Comparison of ENCODE assay signal across 11 mouse cellular contexts in the genomic region with DNA sequence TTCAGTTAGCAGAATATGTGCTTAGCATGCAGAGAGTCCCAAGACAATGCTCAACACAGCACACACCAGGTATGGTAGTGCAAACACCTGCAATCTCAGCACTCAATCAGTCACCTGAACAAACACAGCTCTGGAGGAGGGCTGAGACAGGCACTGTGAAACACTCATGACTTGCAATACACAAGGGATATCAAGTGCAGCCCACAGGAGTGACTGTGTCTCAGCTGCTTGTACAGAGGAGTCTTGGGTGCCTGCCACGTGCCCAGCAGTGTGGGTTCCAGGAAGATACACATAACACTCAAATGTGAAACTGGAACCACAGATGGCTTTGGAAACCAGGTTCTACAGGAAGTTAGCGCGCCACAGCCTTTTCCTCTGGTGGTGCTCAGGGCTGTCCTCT. TPM values are rescaled to one million over a fixed set of nuclear protein-coding genes. Genes with fewer than 3 reads are reported as not detected.
DNase-seq lines count a peak whose midpoint lies in the region; ATAC-seq and TF ChIP-seq lines count a peak whose summit lies in the region.
"Had no signal": no experiment of that assay in that cellular context is flagged by ENCODE, and none has a peak within 500 bp of the region (broad histone marks: within the 10 kb centered on the region; RNA-seq: fewer than 3 reads in every experiment).

No protein-coding gene starts in this region.

- H3K9ac ChIP-seq in lung, embryonic 14.5 days, result no peak overlapping the region
- H3K9ac ChIP-seq in neural tube, embryonic 15.5 days (replicated peaks), result no peak overlapping the region
- H3K9ac ChIP-seq: liver, embryonic 13.5 days; neural tube, embryonic 13.5 days had no signal

- no peak for TF ChIP-seq CTCF in lung, embryonic 14.5 days (IDR thresholded peaks at IDR 0.05; ENCODE audit: low read depth)

- no peak overlapping the region for H3K27ac ChIP-seq in lung, embryonic 14.5 days (ENCODE audit: low read depth)
- H3K27ac ChIP-seq in neural tube, embryonic 15.5 days (replicated peaks), result no peak overlapping the region
- H3K27ac ChIP-seq: kidney, postnatal 0 days; liver, embryonic 13.5 days; neural tube, embryonic 13.5 days had no signal

- peaks cover 67% of the 10 kb centered on the region for H3K36me3 ChIP-seq in lung, embryonic 14.5 days (ENCODE audit: insufficient read depth)
- H3K36me3 ChIP-seq in splenic B cell, adult 2 months (ENCODE audit: control insufficient read depth, insufficient read depth, low read length, poor library complexity, severe bottlenecking), result peaks cover 19% of the 10 kb centered on the region
- peaks cover 60% of the 10 kb centered on the region for H3K36me3 ChIP-seq in neural tube, embryonic 15.5 days

- H3K9me3 ChIP-seq in lung, embryonic 14.5 days (ENCODE audit: low read depth, low read length), result no peaks in the 10 kb centered on the region
- H3K9me3 ChIP-seq in neural tube, embryonic 15.5 days (replicated peaks), result no peaks in the 10 kb centered on the region
- H3K9me3 ChIP-seq: liver, embryonic 13.5 days; neural tube, embryonic 13.5 days had no signal

- H3K4me2 ChIP-seq in lung, embryonic 14.5 days, result no peak overlapping the region
- no peak overlapping the region for H3K4me2 ChIP-seq in neural tube, embryonic 15.5 days
- H3K4me2 ChIP-seq: liver, embryonic 13.5 days; neural tube, embryonic 13.5 days had no signal

- DNase-seq in frontal cortex, postnatal 36 days (ENCODE audit: low spot score in 2 of 2), result peak; percentile 49 to 59
- DNase-seq in frontal cortex, postnatal 14 days (ENCODE audit: low spot score in 2 of 2), result no peak
- peak; percentile 34 for DNase-seq in lung, embryonic 14.5 days
- peak; percentile 30 for DNase-seq in splenic B cell, adult 2 months (ENCODE audit: low read depth, low spot score)
- DNase-seq in adrenal gland, postnatal 25 days, result no peak
- DNase-seq: liver, embryonic 13.5 days had no signal

- peak; percentile 82 for ATAC-seq in activated CD4-positive, CD25-positive, alpha-beta regulatory T cell, adult 4 months
- peak; percentile 85 for ATAC-seq in lung, embryonic 14.5 days (ENCODE audit: insufficient read depth)
- ATAC-seq in cerebellum, adult (ENCODE audit: insufficient number of reproducible peaks, low FRiP score, low TSS enrichment), result no peak
- ATAC-seq in neural tube, embryonic 15.5 days (ENCODE audit: low FRiP score), result no peak

- H3K27me3 ChIP-seq in lung, embryonic 14.5 days (ENCODE audit: insufficient read depth, low read length), result no peaks in the 10 kb centered on the region
- no peaks in the 10 kb centered on the region for H3K27me3 ChIP-seq in splenic B cell, adult 2 months (ENCODE audit: control insufficient read depth, insufficient read depth, low read length, poor library complexity, severe bottlenecking)
- H3K27me3 ChIP-seq in neural tube, embryonic 15.5 days (replicated peaks), result no peaks in the 10 kb centered on the region
- H3K27me3 ChIP-seq: liver, embryonic 13.5 days; neural tube, embryonic 13.5 days had no signal

- no peak overlapping the region for H3K4me3 ChIP-seq in lung, embryonic 14.5 days (ENCODE audit: low read depth, low read length)
- H3K4me3 ChIP-seq in neural tube, embryonic 15.5 days (replicated peaks), result no peak overlapping the region
- H3K4me3 ChIP-seq: liver, embryonic 13.5 days; neural tube, embryonic 13.5 days had no signal

- H3K4me1 ChIP-seq in lung, embryonic 14.5 days (ENCODE audit: insufficient read depth), result no peaks in the 10 kb centered on the region
- H3K4me1 ChIP-seq in neural tube, embryonic 15.5 days, result no peaks in the 10 kb centered on the region
- H3K4me1 ChIP-seq: liver, embryonic 13.5 days; neural tube, embryonic 13.5 days had no signal

- 70% methylated on average over 3 of the region's 3 CpGs for WGBS in lung, embryonic 14.5 days
- WGBS in neural tube, embryonic 15.5 days, result 95% methylated on average over 3 of the region's 3 CpGs

RNA-seq across cellular contexts. Expression of a gene that starts 44.8 kb away (rescaled TPM):
- polyA plus RNA-seq in activated CD4-positive, CD25-positive, alpha-beta regulatory T cell, adult 4 months (2017; shearing (Covaris generic)), result 10 to 100 TPM; 15.1 to 15.2 TPM
- polyA plus RNA-seq in lung, embryonic 14.5 days (2014; fragmentation: Nextera tagmentation; extraction: Ambion mirVana), result 40.0 and 41.0 TPM in 2 replicates
- 30.8 and 35.0 TPM in 2 replicates for polyA plus RNA-seq in neural tube, embryonic 15.5 days (2015; fragmentation: Nextera tagmentation; extraction: Ambion mirVana)
- 43.9 and 56.9 TPM in 2 replicates for total RNA-seq in adrenal gland, postnatal 25 days (2021)

Comparison
In these comparisons a context has a peak if more than half of its experiments do, and no peak if none do; other contexts are left out.
1. DNase-seq: peak in frontal cortex, postnatal 36 days (2 of 2), lung, embryonic 14.5 days (single experiment) and splenic B cell, adult 2 months (single experiment); none in frontal cortex, postnatal 14 days (0 of 2) and adrenal gland, postnatal 25 days (single experiment).
2. ATAC-seq: peak in activated CD4-positive, CD25-positive, alpha-beta regulatory T cell, adult 4 months (single experiment) and lung, embryonic 14.5 days (single experiment); none in cerebellum, adult (single experiment) and neural tube, embryonic 15.5 days (single experiment).